Mouse (Mus musculus): ENCODE measurements around the gene Dock8. TPM values are rescaled to one million over a fixed set of nuclear protein-coding genes. Genes with fewer than 3 reads are reported as not detected.

The Dock8 gene
- polyA plus RNA-seq, 1 experiment from 2014 or later: 8.5 TPM

DNA sequence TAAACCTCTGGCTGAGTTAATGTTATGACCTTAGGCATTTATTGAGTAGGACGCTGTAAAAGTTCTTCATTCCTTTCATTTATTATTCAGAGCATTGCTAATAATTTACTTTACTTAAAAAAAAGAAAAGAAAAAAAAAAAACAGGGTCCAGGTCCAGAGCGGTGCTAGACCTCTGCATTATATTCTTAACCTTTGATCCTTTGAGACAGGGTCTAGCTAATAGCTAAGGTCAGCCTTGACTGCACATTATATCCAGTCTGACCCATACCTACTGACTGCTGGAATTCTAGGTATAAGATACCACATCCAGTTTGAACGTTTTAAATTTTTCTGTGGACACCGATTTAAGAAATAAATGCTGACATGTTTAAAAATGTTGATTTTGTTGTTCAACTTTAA, 16.3 kb upstream of the Dock8 start:
- Histone ChIP-seq H3K9ac (no peak overlapping the region), H3K4me3 (replicated peaks) (no peak overlapping the region), H3K27ac (replicated peaks) (no peak overlapping the region), H3K4me1 (replicated peaks) (peaks cover 22% of the 10 kb centered on the region), H3K4me2 (no peak overlapping the region), H3K27me3 (no peaks in the 10 kb centered on the region), H3K9me3 (replicated peaks) (no peaks in the 10 kb centered on the region), H3K36me3 (replicated peaks) (no peaks in the 10 kb centered on the region)
- 74% methylated on average over 4 of the region's 4 CpGs for WGBS (ENCODE audit: insufficient replicate concordance)
- ATAC-seq (ENCODE audit: insufficient read depth): no peak

GRCm38 (mm10) chr19:24983857-24984498, 15.4 kb upstream of the Dock8 start:
- Histone ChIP-seq H3K4me3 (replicated peaks) (no peak overlapping the region), H3K9me3 (replicated peaks) (no peaks in the 10 kb centered on the region), H3K4me1 (replicated peaks) (peaks cover 24% of the 10 kb centered on the region), H3K4me2 (no peak overlapping the region), H3K27me3 (no peaks in the 10 kb centered on the region), H3K36me3 (replicated peaks) (no peaks in the 10 kb centered on the region), H3K9ac (no peak overlapping the region), H3K27ac (replicated peaks) (no peak overlapping the region)
- 43% methylated on average over 7 of the region's 7 CpGs for WGBS (ENCODE audit: insufficient replicate concordance)
- no peak for ATAC-seq (ENCODE audit: insufficient read depth)

- no peak overlapping the region for H3K4me3 ChIP-seq (replicated peaks)
- no peak overlapping the region for H3K4me2 ChIP-seq
- H3K9ac ChIP-seq: no peak overlapping the region
- H3K36me3 ChIP-seq (replicated peaks): no peaks in the 10 kb centered on the region
- 75% methylated on average over 2 of the region's 2 CpGs for WGBS (ENCODE audit: insufficient replicate concordance)
- ATAC-seq (ENCODE audit: insufficient read depth): no peak
- no peaks in the 10 kb centered on the region for H3K9me3 ChIP-seq (replicated peaks)
- H3K27me3 ChIP-seq: no peaks in the 10 kb centered on the region
- no peak overlapping the region for H3K27ac ChIP-seq (replicated peaks)
- H3K4me1 ChIP-seq (replicated peaks): peaks cover 20% of the 10 kb centered on the region
These were observed 14.3 kb upstream of the Dock8 start for GRCm38 (mm10) chr19:24985045-24985444.

DNA sequence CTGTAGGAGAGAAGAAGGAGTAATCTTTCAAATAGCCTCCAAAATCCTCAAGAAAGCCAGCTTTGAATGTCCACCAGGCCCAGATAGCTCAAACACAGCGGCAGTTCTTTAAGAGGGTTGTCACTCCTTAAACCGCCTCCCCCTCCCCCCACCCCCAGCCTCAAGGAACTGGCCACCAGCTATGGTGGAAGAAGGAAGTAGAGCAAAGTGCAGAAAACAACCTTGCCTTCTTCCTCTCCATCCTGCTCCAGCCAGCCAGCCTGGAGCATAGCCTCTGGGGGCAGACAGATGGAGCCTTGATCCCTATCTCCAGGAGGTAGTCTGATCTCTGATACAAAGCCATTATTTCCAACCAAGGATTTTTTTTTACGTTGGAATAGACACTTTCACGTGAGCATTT, 12.0 kb upstream of the Dock8 start:
- ATAC-seq (ENCODE audit: insufficient read depth): no peak
- Histone ChIP-seq H3K9ac (no peak overlapping the region), H3K27ac (replicated peaks) (no peak overlapping the region), H3K36me3 (replicated peaks) (no peaks in the 10 kb centered on the region), H3K4me1 (replicated peaks) (peaks cover 24% of the 10 kb centered on the region), H3K27me3 (no peaks in the 10 kb centered on the region), H3K4me3 (replicated peaks) (no peak overlapping the region), H3K9me3 (replicated peaks) (no peaks in the 10 kb centered on the region), H3K4me2 (no peak overlapping the region)
- WGBS (ENCODE audit: insufficient replicate concordance): 23% methylated on average over 4 of the region's 4 CpGs

GRCm38 (mm10) chr19:24988831-24989230, 10.5 kb upstream of the Dock8 start:
- no peaks in the 10 kb centered on the region for H3K36me3 ChIP-seq (replicated peaks)
- no peak overlapping the region for H3K9ac ChIP-seq
- no peaks in the 10 kb centered on the region for H3K9me3 ChIP-seq (replicated peaks)
- WGBS (ENCODE audit: insufficient replicate concordance): 26% methylated on average over 5 of the region's 5 CpGs
- H3K27me3 ChIP-seq: no peaks in the 10 kb centered on the region
- H3K27ac ChIP-seq (replicated peaks): no peak overlapping the region
- H3K4me3 ChIP-seq (replicated peaks): no peak overlapping the region
- H3K4me1 ChIP-seq (replicated peaks): peaks cover 24% of the 10 kb centered on the region
- ATAC-seq (ENCODE audit: insufficient read depth): no peak
- H3K4me2 ChIP-seq: no peak overlapping the region

DNA sequence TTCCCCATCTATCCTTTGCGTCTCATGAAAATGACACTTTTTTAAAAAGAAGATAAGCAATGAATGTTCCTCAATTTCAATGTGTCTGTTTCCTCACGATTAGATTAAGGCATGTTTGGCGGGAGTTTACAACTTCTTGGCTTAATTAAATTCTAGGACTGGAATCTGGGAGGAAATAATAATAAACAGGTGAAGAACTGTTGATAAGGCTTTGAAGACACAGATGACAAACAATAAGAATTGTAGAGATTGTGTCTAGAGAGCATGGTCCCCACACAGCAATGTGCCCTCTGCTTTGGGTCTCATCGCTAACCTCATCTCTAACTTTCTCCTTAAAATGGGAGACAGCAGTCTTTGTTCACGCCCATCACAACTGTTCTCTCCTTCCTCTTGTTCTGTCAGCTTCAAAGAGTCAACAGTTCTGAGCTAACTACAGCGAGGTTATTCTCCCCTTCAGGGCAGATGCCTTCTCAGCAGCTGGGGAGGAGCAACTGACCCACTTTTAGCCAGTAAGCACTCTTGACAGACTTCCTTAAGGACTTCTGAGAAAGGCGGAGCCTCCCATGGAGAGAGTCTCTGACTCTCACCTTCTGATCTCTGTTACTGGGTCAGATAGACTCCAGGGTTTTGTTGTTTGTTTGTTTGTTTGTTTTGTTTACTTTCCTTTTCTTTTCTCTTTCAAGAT, 9.1 kb upstream of the Dock8 start:
- Histone ChIP-seq H3K4me3 (replicated peaks) (no peak overlapping the region), H3K4me2 (peak overlapping the region; percentile 31), H3K27me3 (no peaks in the 10 kb centered on the region), H3K9me3 (replicated peaks) (no peaks in the 10 kb centered on the region), H3K4me1 (replicated peaks) (peaks cover 24% of the 10 kb centered on the region), H3K36me3 (replicated peaks) (no peaks in the 10 kb centered on the region), H3K9ac (no peak overlapping the region), H3K27ac (replicated peaks) (peak overlapping the region; percentile 45; the same call in 1 of the 2 replicates)
- ATAC-seq (ENCODE audit: insufficient read depth): peak; percentile 31
- WGBS (ENCODE audit: insufficient replicate concordance): 11% methylated on average over 7 of the region's 7 CpGs

DNA sequence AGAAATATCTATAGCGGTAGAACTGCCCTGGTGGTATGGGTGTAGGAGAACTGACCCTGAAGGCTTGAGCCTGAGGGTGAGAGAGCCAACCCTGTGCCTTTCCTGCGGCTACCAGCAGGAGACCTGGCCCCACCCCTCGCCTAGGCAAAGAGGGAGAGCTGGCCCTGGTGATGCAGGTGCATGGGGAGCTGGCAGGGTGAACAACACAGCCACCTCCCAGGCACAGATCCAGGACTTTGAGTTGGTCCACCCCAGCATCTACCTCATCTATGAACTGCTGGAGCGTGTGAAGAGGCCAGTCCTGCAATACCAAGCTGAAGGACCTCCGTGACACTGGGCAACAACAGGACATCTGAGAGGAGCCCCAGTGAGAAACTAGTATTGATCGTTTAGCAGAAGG, 5.8 kb upstream of the Dock8 start:
- Histone ChIP-seq H3K4me2 (no peak overlapping the region), H3K36me3 (replicated peaks) (no peaks in the 10 kb centered on the region), H3K27me3 (no peaks in the 10 kb centered on the region), H3K9me3 (replicated peaks) (no peaks in the 10 kb centered on the region), H3K4me3 (replicated peaks) (no peak overlapping the region), H3K9ac (no peak overlapping the region), H3K27ac (replicated peaks) (no peak overlapping the region), H3K4me1 (replicated peaks) (peaks cover 32% of the 10 kb centered on the region)
- 57% methylated on average over 6 of the region's 6 CpGs for WGBS (ENCODE audit: insufficient replicate concordance)
- no peak for ATAC-seq (ENCODE audit: insufficient read depth)

- 20% methylated on average over 8 of the region's 8 CpGs for WGBS (ENCODE audit: insufficient replicate concordance)
- Histone ChIP-seq H3K27ac (replicated peaks) (no peak overlapping the region), H3K27me3 (peaks cover 8% of the 10 kb centered on the region), H3K4me2 (no peak overlapping the region), H3K4me1 (replicated peaks) (peaks cover 44% of the 10 kb centered on the region), H3K36me3 (replicated peaks) (no peaks in the 10 kb centered on the region), H3K4me3 (replicated peaks) (no peak overlapping the region), H3K9me3 (replicated peaks) (no peaks in the 10 kb centered on the region), H3K9ac (no peak overlapping the region)
- no peak for ATAC-seq (ENCODE audit: insufficient read depth)
These were observed 4.4 kb upstream of the Dock8 start for GRCm38 (mm10) chr19:24994900-24995299.

DNA sequence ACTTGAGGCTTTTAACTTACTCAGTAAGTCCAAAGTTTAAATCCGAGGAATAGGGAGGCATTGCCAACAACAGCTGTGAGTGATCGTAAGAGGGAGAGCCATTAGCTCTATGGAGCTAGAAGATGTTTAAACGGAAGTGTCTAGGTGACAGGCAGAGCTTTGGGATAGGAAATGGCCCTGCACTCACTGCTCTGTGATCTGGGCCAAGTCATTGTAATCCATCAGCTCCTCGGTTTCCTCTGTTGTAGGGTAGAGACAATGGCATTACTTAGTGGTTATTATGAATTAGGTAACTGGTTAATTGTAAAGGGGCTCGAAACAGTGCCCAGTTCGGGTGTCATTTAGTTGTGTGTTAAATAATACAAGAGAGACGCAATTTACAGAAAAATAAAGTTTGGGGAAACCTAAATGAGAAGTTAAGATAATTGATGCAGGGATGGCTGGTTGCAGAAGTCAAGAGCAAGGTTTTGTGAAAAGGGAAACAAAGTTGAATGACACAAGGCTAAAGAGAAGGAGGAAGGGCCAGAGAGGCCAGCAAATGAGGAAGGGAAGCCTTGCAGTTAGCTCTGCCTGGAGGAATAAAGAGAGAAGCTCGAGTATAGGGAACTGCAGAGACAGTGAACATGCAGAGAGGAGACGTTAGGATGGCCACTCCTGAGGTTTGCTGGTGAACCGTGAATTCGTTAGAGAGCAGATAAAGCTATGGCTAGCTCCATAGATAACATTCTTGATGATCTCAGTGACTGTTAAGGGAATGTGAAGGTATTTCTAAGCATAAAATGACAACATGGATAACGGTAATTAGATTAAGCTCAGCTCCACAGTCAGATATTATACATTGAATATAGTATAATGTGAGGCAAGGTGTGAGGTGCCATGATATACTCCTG, 2.3 kb upstream of the Dock8 start:
- Histone ChIP-seq H3K27me3 (peaks cover 24% of the 10 kb centered on the region), H3K36me3 (replicated peaks) (no peaks in the 10 kb centered on the region), H3K4me3 (replicated peaks) (no peak overlapping the region), H3K27ac (replicated peaks) (0 out of 2 replicates have a peak overlapping the region, but pooled peaks have one; percentile 39), H3K9ac (no peak overlapping the region), H3K4me1 (replicated peaks) (peaks cover 40% of the 10 kb centered on the region), H3K9me3 (replicated peaks) (no peaks in the 10 kb centered on the region), H3K4me2 (no peak overlapping the region)
- WGBS (ENCODE audit: insufficient replicate concordance): 29% methylated on average over 12 of the region's 12 CpGs
- ATAC-seq (ENCODE audit: insufficient read depth): no peak

DNA sequence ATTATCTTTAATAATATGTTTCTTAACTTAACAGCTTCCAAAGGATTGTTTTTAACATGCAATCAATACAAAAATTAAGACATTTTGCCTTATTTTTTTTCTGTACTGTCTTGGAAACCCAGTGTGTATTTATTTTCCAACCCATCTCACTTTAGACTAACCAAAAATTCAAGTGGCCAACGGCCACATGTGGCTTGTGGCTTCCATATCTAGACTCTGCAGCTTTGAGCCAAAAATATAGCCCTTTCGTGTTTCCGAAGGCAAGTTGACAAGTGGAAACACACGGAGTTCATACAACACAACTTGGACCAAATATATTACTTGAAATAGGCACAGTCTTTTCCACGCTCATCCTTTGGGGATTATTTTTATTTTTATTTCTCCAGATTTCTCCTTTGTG, 773 bp upstream of the Dock8 start:
- no peaks in the 10 kb centered on the region for H3K9me3 ChIP-seq (replicated peaks)
- H3K4me3 ChIP-seq (replicated peaks): peak overlapping the region; percentile 74
- H3K9ac ChIP-seq: peak overlapping the region; percentile 69; the same call in 1 of the 2 replicates
- peaks cover 24% of the 10 kb centered on the region for H3K27me3 ChIP-seq
- H3K36me3 ChIP-seq (replicated peaks): no peaks in the 10 kb centered on the region
- no peak for ATAC-seq (ENCODE audit: insufficient read depth)
- H3K4me2 ChIP-seq: peak overlapping the region; percentile 91
- H3K4me1 ChIP-seq (replicated peaks): peaks cover 46% of the 10 kb centered on the region
- 15% methylated on average over 5 of the region's 5 CpGs for WGBS (ENCODE audit: insufficient replicate concordance)
- peak overlapping the region; percentile 71 for H3K27ac ChIP-seq (replicated peaks)

GRCm38 (mm10) chr19:25000153-25000552, 819 bp downstream of the Dock8 start:
- Histone ChIP-seq H3K27me3 (peaks cover 24% of the 10 kb centered on the region), H3K4me3 (replicated peaks) (peak overlapping the region; percentile 74), H3K4me1 (replicated peaks) (peaks cover 55% of the 10 kb centered on the region), H3K36me3 (replicated peaks) (no peaks in the 10 kb centered on the region), H3K27ac (replicated peaks) (peak overlapping the region; percentile 71), H3K4me2 (peak overlapping the region; percentile 91), H3K9ac (peak overlapping the region; percentile 69), H3K9me3 (replicated peaks) (no peaks in the 10 kb centered on the region)
- ATAC-seq (ENCODE audit: insufficient read depth): no peak
- 3% methylated on average over 9 of the region's 9 CpGs for WGBS (ENCODE audit: insufficient replicate concordance)

Measured in liver, embryonic 15.5 days (tissue).